Mouse (Mus musculus) gastrocnemius, postnatal 36 days (tissue): Measurements from ENCODE around the gene Cyp2a12. TPM values are rescaled to one million over a fixed set of nuclear protein-coding genes. Genes with fewer than 3 reads are reported as not detected.
"Not testable (repeated sequence)": the region's sequence is repeated elsewhere in the genome, so short reads cannot be mapped to it uniquely, and the experiment has no call there.

Source experiments
- DNase-seq, 2 experiments: peaks; one replicate each; pipeline ENCODE4 v3.0.0; 2022
- intact Hi-C: fragments of 180-260 bp; cut with DNase I; formaldehyde crosslinking; loops from one replicate; pipeline ENCODE4 v1.15.1; 2025
- long read RNA-seq, 2 experiments: library from polyadenylated mRNA; stranded (forward); transcript quantifications; one replicate each; pipeline ENCODE4 v2.0.0; 2021
- total RNA-seq, 2 experiments: library from RNA; stranded (reverse); gene quantifications; 2 replicates each; pipeline ENCODE4 v1.2.3; 2021

Cyp2a12 gene
- not detected for total RNA-seq
- long read RNA-seq, experiment 1 = 0 reads
- long read RNA-seq, experiment 2 = 0 reads

GRCm38 (mm10) chr7:27028789-27029188 lies at the start of gene Cyp2a12:
Cyp2a12 (plus strand) TSS chr7:27029081.
- intact Hi-C loops = no loop called here
- DNase-seq = no peak

GRCm38 (mm10) chr7:26981464-26981863 lies 47.4 kb upstream of the Cyp2a12 start:
- intact Hi-C loops, DNase-seq: not testable (repeated sequence)

- DNase-seq, intact Hi-C loops: not testable (repeated sequence)
Observed at GRCm38 (mm10) chr7:26981937-26982336, 46.9 kb upstream of the Cyp2a12 start.

- DNase-seq = no peak
- intact Hi-C loops = no loop called here
Observed at GRCm38 (mm10) chr7:26982551-26982950, 46.3 kb upstream of the Cyp2a12 start.

- intact Hi-C loops, DNase-seq: not testable (repeated sequence)
Observed at GRCm38 (mm10) chr7:26983151-26983550, 45.7 kb upstream of the Cyp2a12 start.

- intact Hi-C loops = not testable (repeated sequence)
Observed at GRCm38 (mm10) chr7:27026581-27026980, 2.3 kb upstream of the Cyp2a12 start.

DNA sequence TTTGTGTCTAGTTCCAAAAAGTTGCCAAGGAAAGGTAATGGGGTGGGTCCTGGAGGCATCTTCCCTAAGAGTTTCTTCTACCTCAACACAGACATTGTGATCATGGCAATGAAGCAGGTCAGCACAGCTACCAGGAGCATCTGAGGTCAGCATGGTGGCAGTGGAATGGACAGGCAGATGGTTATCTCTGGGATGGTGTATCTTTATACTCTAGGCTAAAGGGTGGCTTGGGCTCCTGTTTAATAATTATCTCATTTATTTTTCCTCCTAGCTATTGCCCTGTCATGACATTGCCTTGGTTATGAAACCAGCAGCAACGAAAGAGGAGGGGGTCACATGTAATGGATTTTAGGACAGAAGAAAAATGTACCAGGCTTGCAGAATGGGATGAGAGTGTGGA lies 20.0 kb downstream of the Cyp2a12 start:
- intact Hi-C loops, DNase-seq: not testable (repeated sequence)

More at GRCm38 (mm10) chr7:27026581-27026980, 2.3 kb upstream of the Cyp2a12 start:
- DNase-seq = not testable (repeated sequence)

DNA sequence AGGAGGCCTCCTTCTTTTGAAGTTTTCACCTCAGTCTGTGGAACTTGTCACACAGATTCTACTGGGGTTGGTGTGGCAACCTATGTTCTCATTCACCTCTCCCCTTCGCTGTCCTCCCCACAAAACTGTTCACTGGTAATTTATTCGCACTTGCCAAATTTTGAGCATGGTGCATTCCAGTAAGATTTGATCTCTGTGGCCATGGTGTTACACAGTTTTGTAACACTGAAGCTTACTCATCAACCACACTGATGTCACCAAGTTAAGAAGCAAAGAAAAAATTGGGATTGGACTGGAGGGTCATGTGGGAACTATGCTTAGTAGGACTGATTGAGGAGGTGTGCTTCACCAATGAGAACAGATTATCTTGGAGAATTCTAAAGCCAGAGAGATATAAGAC lies 30.5 kb downstream of the Cyp2a12 start:
- intact Hi-C loops = not testable (repeated sequence)

DNA sequence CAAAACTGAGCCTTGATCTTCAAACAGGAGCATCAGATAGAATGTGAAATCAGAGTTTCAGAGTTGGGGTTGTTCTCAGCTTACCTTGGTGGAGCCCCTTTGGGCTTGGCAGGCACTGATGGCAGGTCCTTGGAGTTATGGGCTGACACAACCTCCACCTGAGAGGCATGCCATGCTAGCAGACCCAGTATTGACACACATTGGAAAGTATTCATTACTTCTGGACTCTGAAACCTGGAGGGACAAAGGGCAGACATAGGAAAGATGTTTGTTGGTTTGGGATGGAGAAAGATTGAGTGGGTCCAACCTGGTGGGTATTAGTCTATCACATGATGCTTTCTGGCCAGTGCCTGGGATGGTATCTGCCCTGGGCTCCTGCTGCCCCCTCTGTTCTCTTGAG lies 31.0 kb downstream of the Cyp2a12 start:
- DNase-seq, intact Hi-C loops: not testable (repeated sequence)

More for the DNA sequence above, 30.5 kb downstream of the Cyp2a12 start:
- DNase-seq = not testable (repeated sequence)

DNA sequence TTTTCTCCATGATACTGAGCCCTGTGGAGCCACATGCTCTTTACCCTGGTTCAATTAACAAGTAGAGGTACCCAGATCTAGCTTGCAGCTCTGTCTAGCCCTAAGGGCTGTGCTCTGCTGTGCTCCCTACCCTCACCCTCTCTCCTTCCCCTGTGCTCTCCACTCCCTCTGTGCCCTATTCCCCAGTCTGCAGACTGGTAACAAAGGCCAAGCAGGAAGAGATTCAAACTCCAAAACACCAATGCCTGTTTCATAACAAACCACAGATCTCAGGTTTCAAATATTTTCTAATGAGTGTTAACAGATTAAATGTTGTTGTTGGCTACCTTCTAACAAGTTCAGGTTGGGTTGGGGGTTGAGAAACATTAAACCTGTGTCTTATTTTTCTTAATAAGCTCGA lies 49.8 kb downstream of the Cyp2a12 start:
- intact Hi-C loops = no loop called here
- no peak for DNase-seq

- intact Hi-C loops = no loop called here
- no peak for DNase-seq
Observed at GRCm38 (mm10) chr7:27081625-27082024, 52.7 kb downstream of the Cyp2a12 start.

Other genes starting within 250 kb of the Cyp2a12 start
- not detected for gene Cyp2g1, start 220.2 kb upstream of the Cyp2a12 start, total RNA-seq
- gene Cyp2a5, start 193.8 kb upstream of the Cyp2a12 start, total RNA-seq = not detected
- not detected for gene Cyp2a22, start 89.7 kb upstream of the Cyp2a12 start, total RNA-seq
- gene Cyp2f2, start 90.8 kb downstream of the Cyp2a12 start, total RNA-seq = under 1 TPM; 0.67 to 0.89 TPM
- not detected for gene Cyp2t4, start 124.6 kb downstream of the Cyp2a12 start, total RNA-seq
- 100 to 1,000 TPM in 1 of 2 experiments, 10 to 100 TPM in 1; 99.1 to 112 TPM for gene Egln2, start 137.7 kb downstream of the Cyp2a12 start, total RNA-seq
- gene Rab4b, start 149.8 kb downstream of the Cyp2a12 start, total RNA-seq = 1 to 10 TPM; 8.5 to 9.3 TPM
- not detected for gene Gm21983, start 152.0 kb downstream of the Cyp2a12 start, total RNA-seq
- gene Mia, start 152.1 kb downstream of the Cyp2a12 start, total RNA-seq = under 1 TPM; 0.57 to 0.69 TPM
- 10 to 100 TPM; 11.6 to 18.1 TPM for gene BC024978, start 166.7 kb downstream of the Cyp2a12 start, total RNA-seq
- 10 to 100 TPM; 29.9 to 32.9 TPM for gene Snrpa, start 167.2 kb downstream of the Cyp2a12 start, total RNA-seq
- gene Itpkc, start 199.6 kb downstream of the Cyp2a12 start, total RNA-seq = 1 to 10 TPM; 3.3 to 3.6 TPM
- 1 to 10 TPM; 2.5 to 3.1 TPM for gene Coq8b, start 203.9 kb downstream of the Cyp2a12 start, total RNA-seq
- gene Numbl, start 229.4 kb downstream of the Cyp2a12 start, total RNA-seq = 1 to 10 TPM; 4.4 TPM